Mouse (Mus musculus) kidney, postnatal 14 days (tissue): Measurements from ENCODE around the gene Col27a1.

Experiments
- DNase-seq: peaks from one replicate; pipeline ENCODE4 v3.0.0; 2022; ENCODE audit warnings: mixed read lengths

Gene Col27a1

DNA sequence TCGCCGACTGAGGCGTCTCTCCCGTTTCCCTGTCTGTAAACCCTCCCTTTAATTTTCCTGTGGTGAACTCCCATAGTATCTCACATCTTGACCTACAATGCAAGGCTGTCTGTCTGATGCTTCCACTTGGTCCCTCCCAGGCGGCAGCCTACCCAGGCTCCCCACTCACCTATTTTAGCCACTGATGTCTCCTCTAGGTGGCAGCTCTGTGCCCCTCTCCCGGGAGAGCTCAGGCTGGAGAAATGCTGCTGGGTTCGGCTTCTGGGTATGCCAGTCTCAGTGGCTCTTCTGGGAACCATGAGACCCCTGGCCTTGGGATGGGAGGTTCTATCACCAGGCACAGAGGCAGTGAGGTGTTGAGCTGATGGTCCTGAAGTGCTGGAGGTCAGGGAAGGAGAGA lies 163.7 kb downstream of the Col27a1 start:
- DNase-seq: no peak

DNA sequence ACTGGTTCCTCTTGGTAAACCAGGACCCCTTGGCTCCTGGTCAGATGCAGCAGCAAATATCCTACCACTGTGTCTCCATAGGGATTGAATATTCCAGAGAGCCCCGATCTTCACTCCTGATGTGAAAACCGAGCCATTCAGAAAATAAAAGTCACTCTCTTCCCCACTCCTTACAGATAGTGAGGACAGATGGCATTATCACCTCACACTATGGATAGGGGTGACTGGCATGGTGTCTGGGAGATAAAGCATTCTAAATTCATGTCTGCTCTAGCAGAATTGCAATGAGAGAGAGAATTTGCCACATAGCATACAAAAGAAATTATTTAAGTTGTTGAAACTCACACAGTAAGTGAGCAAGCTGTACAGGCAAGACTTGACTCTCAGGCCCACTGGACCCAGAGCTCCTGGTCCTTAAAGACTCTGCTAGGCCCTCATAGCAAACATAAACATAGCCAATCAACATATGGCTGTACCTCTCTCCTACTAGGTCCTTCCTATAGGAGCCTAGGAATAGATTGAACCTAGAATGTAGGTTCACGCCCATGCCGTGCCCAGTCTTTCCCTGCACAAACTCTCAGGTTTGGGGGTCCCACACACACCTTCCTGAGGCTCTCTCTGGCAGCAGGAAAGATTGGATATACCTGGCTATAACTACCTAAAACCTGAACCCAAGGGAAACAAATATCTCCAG lies 169.0 kb downstream of the Col27a1 start:
- DNase-seq: no peak

DNA sequence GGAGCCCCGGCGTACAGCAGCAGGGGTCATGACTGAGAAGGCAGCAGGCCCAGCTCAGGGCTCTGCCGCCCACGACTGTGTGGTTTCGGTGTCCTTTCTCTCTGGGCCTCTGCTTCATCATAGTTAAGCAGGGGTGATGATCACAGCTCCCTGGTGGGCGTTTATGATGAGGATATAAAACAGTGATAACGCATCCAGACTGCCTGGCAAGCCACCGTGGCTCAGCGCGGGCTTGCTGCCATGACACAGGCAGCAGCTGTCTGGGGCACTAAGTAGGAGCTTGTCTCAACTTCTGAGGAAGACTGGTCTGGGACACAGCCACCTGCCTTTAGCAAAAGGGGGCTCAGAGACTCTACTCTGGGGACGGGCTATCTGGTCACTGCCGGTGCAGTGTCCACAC lies 169.7 kb downstream of the Col27a1 start:
- no peak for DNase-seq

DNA sequence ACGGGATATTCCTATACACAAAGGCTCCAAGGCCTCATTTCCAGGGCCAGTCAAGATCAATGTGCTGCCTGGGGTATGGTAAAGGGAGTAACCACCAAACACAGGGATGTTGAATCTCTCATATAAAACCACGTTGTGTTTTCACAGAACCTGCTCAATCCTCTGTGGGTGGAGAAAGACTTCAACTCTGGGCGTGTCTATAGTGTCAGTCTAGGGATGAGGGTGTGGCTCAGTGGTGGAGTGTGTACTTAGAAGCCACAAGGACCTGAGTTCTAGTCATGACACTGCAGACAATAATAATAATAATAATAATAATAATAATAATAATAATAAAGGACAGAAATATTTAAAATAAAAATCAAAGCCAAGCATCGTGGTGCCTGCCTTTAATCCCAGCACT lies 170.5 kb downstream of the Col27a1 start:
- no peak for DNase-seq
